Mouse (Mus musculus) liver (tissue): ENCODE measurements around the gene Nck2.

Experiments
- DNase-seq: peaks from one replicate; pipeline ENCODE4 v3.0.0-alpha.2; 2020; ENCODE audit warnings: mixed read lengths

Gene Nck2

GRCm38 (mm10) chr1:43436554-43436953 lies 7.8 kb upstream of the Nck2 start:
- no peak for DNase-seq

GRCm38 (mm10) chr1:43439261-43439660 lies 5.1 kb upstream of the Nck2 start:
- DNase-seq: no peak

DNA sequence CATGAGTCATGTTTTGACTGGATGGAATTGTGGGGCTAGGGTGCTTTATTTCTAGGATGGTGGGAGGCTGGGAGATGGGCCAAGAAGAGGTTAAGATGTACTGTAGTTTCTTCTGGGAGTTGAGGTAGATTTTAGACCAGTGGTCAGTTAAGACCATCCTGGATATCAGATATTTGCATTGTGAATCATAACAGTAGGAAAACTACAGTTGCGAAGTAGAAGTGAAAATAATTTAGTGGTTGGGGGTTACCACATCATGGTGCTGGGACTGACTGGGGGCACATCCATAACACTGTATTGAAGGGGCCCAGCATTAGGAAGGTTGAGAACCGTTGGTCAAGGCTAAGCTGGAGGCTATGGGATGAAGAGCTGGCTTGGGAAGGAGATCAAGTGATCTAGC lies 1.8 kb upstream of the Nck2 start:
- DNase-seq: no peak

- peak; percentile 84 for DNase-seq
Observed at GRCm38 (mm10) chr1:43445170-43446088, 1.1 kb downstream of the Nck2 start.

DNA sequence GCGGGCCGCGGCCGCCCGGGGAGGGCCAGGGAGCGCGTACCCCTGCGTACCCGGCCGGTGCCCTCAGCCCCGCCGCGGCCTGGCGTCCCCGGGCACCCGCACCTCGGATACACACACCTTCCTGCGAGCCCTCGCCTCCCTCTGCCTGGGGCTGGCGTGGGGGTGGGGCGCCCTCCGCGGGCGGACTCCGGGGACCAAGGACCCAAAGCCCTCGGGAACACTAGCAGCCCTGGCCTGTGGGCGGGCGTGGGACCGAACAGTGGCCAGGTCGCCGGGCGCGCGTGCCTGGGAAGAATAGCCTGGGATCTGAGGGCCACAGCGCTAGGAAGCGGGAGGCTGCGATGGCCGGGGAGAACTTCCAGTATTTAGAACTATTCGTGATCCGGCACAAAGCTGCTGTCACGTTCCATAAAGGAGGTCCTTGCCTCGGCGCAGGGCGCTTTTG lies 1.7 kb downstream of the Nck2 start:
- DNase-seq: peak; percentile 83

DNA sequence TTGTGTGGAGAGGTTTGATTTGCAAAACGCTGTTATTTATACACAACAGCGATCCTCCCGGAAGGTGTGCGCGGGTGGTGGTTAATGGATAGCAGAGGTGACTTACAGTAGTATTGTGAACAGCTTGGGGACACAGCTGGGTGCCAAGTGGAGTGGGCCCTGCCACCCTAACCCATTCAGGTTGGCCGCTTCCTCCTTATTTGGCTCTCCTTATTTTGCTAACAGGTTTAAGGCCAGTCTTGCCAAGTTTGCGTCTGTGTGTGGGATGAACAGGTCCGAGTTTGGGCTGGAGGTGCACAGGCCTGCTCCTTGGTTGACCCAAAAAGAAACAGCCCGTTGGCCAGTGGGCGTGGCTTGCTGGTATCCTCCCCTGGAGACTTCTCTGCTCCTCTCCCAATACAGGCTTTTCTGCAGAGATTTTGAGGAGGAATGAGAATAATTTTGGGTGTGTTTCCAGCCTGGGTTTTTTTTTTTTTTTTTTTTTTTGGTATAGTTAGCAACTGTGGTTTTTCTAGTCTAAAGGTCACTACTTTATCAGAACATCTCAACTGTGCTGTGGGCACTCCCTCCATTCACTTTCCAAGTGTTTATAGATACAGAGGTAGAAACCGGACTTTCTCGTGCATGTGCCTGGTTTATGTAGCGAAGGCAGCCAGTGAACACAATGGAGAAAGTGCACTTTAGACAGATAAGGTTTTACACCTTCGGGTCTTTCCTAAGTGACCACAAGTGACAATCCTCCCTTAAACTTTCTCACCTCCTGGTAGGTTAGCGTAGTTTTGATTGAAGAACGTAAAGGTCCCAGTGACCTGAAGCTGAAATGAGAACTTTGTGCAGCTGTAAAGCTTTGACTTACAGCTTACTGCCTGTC lies 2.6 kb downstream of the Nck2 start:
- DNase-seq: peak; percentile 82

GRCm38 (mm10) chr1:43447602-43448287 lies 3.4 kb downstream of the Nck2 start:
- DNase-seq: no peak

DNA sequence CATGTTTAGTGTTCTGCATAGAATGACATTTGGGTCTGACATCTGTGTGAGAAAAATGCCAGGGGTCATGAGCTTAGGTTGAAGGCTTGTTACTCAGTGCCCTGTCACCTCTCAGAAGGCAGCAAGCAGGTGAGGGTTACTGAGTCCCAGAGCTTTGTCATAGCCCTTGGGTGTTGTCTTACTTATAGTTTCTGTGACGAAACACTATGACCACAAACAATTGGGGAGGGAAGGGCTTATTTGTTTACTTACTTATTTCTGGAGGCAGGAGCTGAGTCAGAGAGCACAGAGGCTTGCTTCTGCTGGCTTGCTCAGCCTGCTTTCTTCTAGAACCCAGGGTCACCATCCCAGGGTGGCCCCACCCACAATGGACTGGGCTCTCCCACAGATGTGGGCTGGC lies 6.4 kb downstream of the Nck2 start:
- no peak for DNase-seq

- no peak for DNase-seq
Observed at GRCm38 (mm10) chr1:43453683-43454082, 9.3 kb downstream of the Nck2 start.

GRCm38 (mm10) chr1:43454741-43455140 lies 10.4 kb downstream of the Nck2 start:
- DNase-seq: no peak

DNA sequence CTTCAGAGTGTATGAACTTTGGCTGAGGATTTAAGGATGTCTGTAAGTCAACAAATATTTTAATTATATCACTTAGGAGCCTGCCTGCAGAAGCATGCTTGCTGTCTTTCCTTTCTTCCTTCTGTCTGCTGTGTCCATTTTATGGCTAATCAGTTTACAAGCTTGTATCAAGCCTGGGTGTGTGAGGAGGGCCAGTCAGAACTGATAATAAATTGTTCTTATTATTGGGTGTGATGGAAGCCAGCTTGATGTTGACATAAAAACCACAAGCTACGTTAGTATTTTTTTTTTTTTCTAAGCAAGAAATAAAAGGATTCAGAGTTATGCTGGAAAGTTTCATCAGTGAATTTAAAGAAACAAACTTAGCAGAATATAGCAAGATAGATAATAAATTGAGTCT lies 10.8 kb downstream of the Nck2 start:
- no peak for DNase-seq

GRCm38 (mm10) chr1:43457012-43457766 lies 12.8 kb downstream of the Nck2 start:
- no peak for DNase-seq

- no peak for DNase-seq
Observed at GRCm38 (mm10) chr1:43460468-43460867, 16.1 kb downstream of the Nck2 start.

GRCm38 (mm10) chr1:43462666-43463065 lies 18.3 kb downstream of the Nck2 start:
- no peak for DNase-seq

DNA sequence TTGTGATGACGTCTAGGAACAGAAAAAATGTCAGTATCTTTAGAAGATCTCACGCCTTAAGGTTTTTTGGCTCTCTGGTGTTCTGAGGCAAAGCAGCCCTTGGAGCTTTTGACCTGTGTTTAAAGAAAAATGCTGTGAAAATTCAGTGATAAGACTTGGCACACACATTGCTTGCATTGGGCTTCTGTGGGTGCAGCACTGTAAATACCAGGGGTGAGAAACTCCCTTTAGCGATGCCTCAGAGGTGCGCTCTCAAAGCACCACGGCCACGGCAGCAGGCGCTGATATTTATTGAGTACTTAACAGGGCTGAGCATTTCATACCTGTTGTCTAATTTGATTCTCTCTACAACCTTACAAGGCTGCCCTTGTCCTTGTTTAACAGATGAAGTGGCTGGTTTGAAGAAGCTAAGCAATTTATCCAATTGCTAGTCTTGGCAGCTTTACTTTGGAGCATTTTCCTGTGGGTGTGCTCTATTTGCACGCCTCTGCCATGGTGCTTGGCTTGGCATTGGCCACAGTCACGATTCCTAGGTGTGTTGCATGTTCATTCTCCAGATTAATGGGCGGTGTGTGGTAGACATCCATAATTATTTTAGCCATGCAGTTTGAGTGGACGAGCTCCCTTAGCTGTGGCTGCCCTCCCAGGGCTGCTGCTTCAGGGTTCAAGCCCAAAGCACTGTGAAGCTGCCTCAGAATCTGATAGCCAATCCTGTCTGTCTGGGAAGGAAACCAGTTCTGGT lies 19.7 kb downstream of the Nck2 start:
- DNase-seq: no peak

DNA sequence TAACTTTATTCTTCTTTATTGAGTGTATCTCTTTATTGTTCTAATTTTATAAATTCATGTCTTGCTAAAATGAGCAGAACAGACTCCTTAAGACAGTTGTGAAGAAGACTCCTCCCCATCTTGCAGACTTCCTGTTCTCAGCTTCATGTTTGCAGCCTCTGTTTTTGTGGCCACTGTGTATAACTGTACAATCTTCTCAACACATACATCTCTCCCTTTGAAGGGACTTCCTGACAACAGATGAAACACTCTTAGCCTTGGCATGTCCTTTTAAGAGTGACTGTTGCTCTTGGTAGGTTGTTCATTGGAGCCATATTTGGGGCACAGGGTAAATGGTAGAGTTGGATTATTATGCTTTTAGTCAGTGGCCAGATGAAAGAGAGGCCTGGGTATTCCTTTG lies 20.6 kb downstream of the Nck2 start:
- no peak for DNase-seq

GRCm38 (mm10) chr1:43465957-43466624 lies 21.7 kb downstream of the Nck2 start:
- DNase-seq: no peak

DNA sequence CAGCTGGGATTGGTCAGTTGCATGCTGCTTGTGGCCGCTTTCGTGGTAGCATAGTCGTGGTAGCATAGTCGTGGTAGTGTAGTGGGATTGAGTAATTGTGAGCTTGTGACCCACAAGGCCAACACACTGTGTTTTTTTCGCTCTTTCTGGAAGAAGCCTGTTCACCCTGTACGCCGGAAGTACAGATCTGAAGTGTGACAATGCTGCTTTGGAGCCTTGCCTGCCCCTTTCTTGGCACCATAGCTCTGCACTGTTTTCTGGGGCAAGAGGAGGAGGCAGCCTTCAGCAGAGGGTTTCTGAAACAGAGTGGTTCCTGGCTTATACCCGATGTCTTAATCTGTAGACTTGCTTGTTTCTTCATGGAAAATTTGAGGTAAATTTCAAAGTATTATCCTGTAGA lies 23.3 kb downstream of the Nck2 start:
- no peak for DNase-seq

DNA sequence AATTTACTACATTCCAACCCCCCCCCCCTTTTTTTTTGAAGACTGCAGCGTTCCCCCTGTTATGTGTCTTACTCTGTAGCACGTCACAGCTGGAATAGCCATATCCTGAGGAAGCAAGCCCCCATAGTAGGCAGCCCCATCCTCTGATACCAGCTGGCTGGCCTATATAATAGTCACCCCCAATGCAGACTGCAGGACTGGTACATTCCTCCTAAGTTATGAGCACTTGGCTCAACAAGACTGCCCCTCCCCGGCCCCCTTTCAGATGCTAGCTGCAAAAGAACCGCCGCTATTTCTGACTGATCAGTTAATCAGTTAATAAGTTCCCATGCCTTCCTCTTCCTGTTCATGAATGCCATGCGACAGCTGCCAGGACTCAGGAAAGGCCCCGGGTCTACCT lies 23.8 kb downstream of the Nck2 start:
- DNase-seq: no peak

DNA sequence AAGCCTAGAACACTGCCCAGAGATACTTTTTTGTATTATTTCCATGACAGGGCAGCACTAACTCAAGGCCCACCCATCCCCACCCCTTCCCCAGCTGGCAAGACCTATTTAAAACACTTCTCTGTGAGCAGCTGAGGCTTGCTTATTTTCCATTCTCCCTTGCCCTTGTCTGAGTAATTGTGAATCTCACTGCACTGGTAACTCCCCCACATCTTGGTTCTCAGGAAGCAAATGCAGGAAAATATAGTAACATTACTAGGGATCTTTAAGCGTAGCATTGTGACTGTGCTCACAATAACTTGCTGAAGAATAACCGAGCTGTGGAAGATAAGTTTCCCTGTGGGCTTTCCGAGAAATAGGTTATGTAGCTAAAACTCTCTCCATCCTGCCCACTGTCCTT lies 24.6 kb downstream of the Nck2 start:
- DNase-seq: no peak
